Comparison of ENCODE assay signal across 10 mouse cellular contexts in genomic region chr11:80623038-80623380, GRCm38 (mm10).
DNase-seq lines count a peak whose midpoint lies in the region; ATAC-seq and TF ChIP-seq lines count a peak whose summit lies in the region.
"Had no signal": no experiment of that assay in that cellular context is flagged by ENCODE, and none has a peak within 500 bp of the region (broad histone marks: within the 10 kb centered on the region; RNA-seq: fewer than 3 reads in every experiment).

No protein-coding gene starts in this region.

- peak; percentile 83 for ATAC-seq in forebrain, embryonic 15.5 days (replicated peaks)

- peak overlapping the region; percentile 97 for H3K27ac ChIP-seq in forebrain, embryonic 15.5 days (replicated peaks)

- peak overlapping the region; percentile 35 for H3K9ac ChIP-seq in forebrain, embryonic 15.5 days (replicated peaks)

- H3K9me3 ChIP-seq in forebrain, embryonic 15.5 days, result no peaks in the 10 kb centered on the region

- TF ChIP-seq CTCF in brain, embryonic 14.5 days (IDR thresholded peaks at IDR 0.05; ENCODE audit: borderline replicate concordance, extremely low read depth, insufficient read depth, insufficient read length), result no peak

- H3K36me3 ChIP-seq in forebrain, embryonic 15.5 days, result no peaks in the 10 kb centered on the region

- DNase-seq in brain, embryonic 14.5 days (ENCODE audit: low read depth), result peak; percentile 96
- peak; percentile 59 to 69 for DNase-seq in layer of hippocampus, postnatal 10 days (ENCODE audit: low spot score in 2 of 2)
- peak; percentile 24 for DNase-seq in neural tube, embryonic 10.5 days (ENCODE audit: extremely low spot score, low spot score)
- no peak for DNase-seq in adipocyte (ENCODE audit: low spot score)
- DNase-seq in ovary, postnatal 36 days (ENCODE audit: low spot score), result no peak
- DNase-seq in natural killer cell, adult 2 months (ENCODE audit: low spot score in 2 of 2), result no peak
- no peak for DNase-seq in B cell, adult 2 months
- DNase-seq: adrenal gland, postnatal 25 days; kidney, postnatal 25 days had no signal

- TF ChIP-seq POLR2A in brain, embryonic 14.5 days (IDR thresholded peaks at IDR 0.05; ENCODE audit: borderline replicate concordance, extremely low read depth, insufficient read depth, insufficient read length, poor library complexity, severe bottlenecking), result no peak

- H3K27me3 ChIP-seq in forebrain, embryonic 15.5 days, result peaks cover 15% of the 10 kb centered on the region; the same call in 1 of the 2 replicates

- peak overlapping the region; percentile 24 for H3K4me3 ChIP-seq in forebrain, embryonic 15.5 days

- peak overlapping the region; percentile 44 for H3K4me2 ChIP-seq in forebrain, embryonic 15.5 days (replicated peaks)

- peaks cover 23% of the 10 kb centered on the region for H3K4me1 ChIP-seq in forebrain, embryonic 15.5 days

- WGBS in forebrain, embryonic 15.5 days, result 2% methylated on average over 7 of the region's 7 CpGs

Comparison
In these comparisons a context has a peak if more than half of its experiments do, and no peak if none do; other contexts are left out.
1. DNase-seq: peak in brain, embryonic 14.5 days (single experiment), layer of hippocampus, postnatal 10 days (2 of 2) and neural tube, embryonic 10.5 days (single experiment); none in adipocyte (single experiment), ovary, postnatal 36 days (single experiment), natural killer cell, adult 2 months (0 of 2) and B cell, adult 2 months (0 of 2).